27 mouse cellular contexts compared by ENCODE assay signal in genomic region chr13:82305076-82305475, GRCm38 (mm10).
A peak's percentile ranks its signal among the peaks of the same experiment; 100 is the strongest.
DNase-seq lines count a peak whose midpoint lies in the region; ATAC-seq and TF ChIP-seq lines count a peak whose summit lies in the region.
"Had no signal": no experiment of that assay in that cellular context is flagged by ENCODE, and none has a peak within 500 bp of the region (broad histone marks: within the 10 kb centered on the region; RNA-seq: fewer than 3 reads in every experiment).

No protein-coding gene starts in this region.

- no peaks in the 10 kb centered on the region for H3K36me3 ChIP-seq in midbrain, embryonic 12.5 days
- no peaks in the 10 kb centered on the region for H3K36me3 ChIP-seq in midbrain, postnatal 0 days (ENCODE audit: insufficient read depth, low read length)
- no peaks in the 10 kb centered on the region for H3K36me3 ChIP-seq in forebrain, embryonic 13.5 days (ENCODE audit: poor library complexity, severe bottlenecking)
- H3K36me3 ChIP-seq in forebrain, embryonic 16.5 days (ENCODE audit: control insufficient read depth, insufficient read depth) = no peaks in the 10 kb centered on the region
- no peaks in the 10 kb centered on the region for H3K36me3 ChIP-seq in kidney, embryonic 16.5 days (ENCODE audit: insufficient read depth, low read length)
- H3K36me3 ChIP-seq: embryonic facial prominence, embryonic 12.5 days; heart, embryonic 13.5 days; hindbrain, embryonic 15.5 days; limb, embryonic 12.5 days; liver, embryonic 15.5 days; stomach, embryonic 15.5 days had no signal

- DNase-seq in midbrain, postnatal 0 days (ENCODE audit: low spot score) = no peak
- no peak for DNase-seq in kidney, postnatal 25 days
- DNase-seq: adrenal gland, adult 2 months; adrenal gland, postnatal 36 days; cerebellum, adult 2 months; heart, postnatal 10 days; kidney, adult 11 months; kidney, postnatal 36 days; lung, embryonic 14.5 days; lung, postnatal 14 days; retina, postnatal 1 day; right cerebral cortex, postnatal 14 days had no signal

- H3K4me3 ChIP-seq in midbrain, embryonic 12.5 days = no peak overlapping the region
- no peak overlapping the region for H3K4me3 ChIP-seq in midbrain, postnatal 0 days (ENCODE audit: low read depth, low read length)
- H3K4me3 ChIP-seq in forebrain, embryonic 13.5 days = no peak overlapping the region
- no peak overlapping the region for H3K4me3 ChIP-seq in forebrain, embryonic 16.5 days (replicated peaks; ENCODE audit: low read length)
- H3K4me3 ChIP-seq in kidney, embryonic 16.5 days (ENCODE audit: low read length) = no peak overlapping the region
- H3K4me3 ChIP-seq: embryonic facial prominence, embryonic 12.5 days; heart, embryonic 13.5 days; hindbrain, embryonic 15.5 days; layer of hippocampus, adult 2 months; left cerebral cortex, adult 2 months; limb, embryonic 12.5 days; liver, embryonic 15.5 days; stomach, embryonic 15.5 days had no signal

- no peak overlapping the region for H3K9ac ChIP-seq in midbrain, embryonic 12.5 days (replicated peaks)
- H3K9ac ChIP-seq in midbrain, postnatal 0 days (replicated peaks; ENCODE audit: low read length, poor library complexity, severe bottlenecking) = no peak overlapping the region
- H3K9ac ChIP-seq in forebrain, embryonic 13.5 days = no peak overlapping the region
- no peak overlapping the region for H3K9ac ChIP-seq in forebrain, embryonic 16.5 days (replicated peaks; ENCODE audit: low read depth, low read length)
- H3K9ac ChIP-seq in kidney, embryonic 16.5 days (replicated peaks; ENCODE audit: low read length) = no peak overlapping the region
- H3K9ac ChIP-seq: embryonic facial prominence, embryonic 12.5 days; heart, embryonic 13.5 days; hindbrain, embryonic 15.5 days; limb, embryonic 12.5 days; liver, embryonic 15.5 days; lung, embryonic 14.5 days; stomach, embryonic 15.5 days had no signal

- H3K27ac ChIP-seq in midbrain, embryonic 12.5 days (replicated peaks) = no peak overlapping the region
- no peak overlapping the region for H3K27ac ChIP-seq in midbrain, postnatal 0 days (ENCODE audit: low read depth, low read length)
- no peak overlapping the region for H3K27ac ChIP-seq in forebrain, embryonic 13.5 days
- H3K27ac ChIP-seq in forebrain, embryonic 16.5 days (ENCODE audit: low read length) = no peak overlapping the region
- H3K27ac ChIP-seq in kidney, embryonic 16.5 days (ENCODE audit: low read length) = no peak overlapping the region
- H3K27ac ChIP-seq: embryonic facial prominence, embryonic 12.5 days; heart, embryonic 13.5 days; hindbrain, embryonic 15.5 days; layer of hippocampus, adult 2 months; left cerebral cortex, adult 2 months; limb, embryonic 12.5 days; liver, embryonic 15.5 days; stomach, embryonic 15.5 days had no signal

- no peaks in the 10 kb centered on the region for H3K27me3 ChIP-seq in midbrain, embryonic 12.5 days
- H3K27me3 ChIP-seq in midbrain, postnatal 0 days (ENCODE audit: insufficient read depth, low read length) = no peaks in the 10 kb centered on the region
- H3K27me3 ChIP-seq in forebrain, embryonic 13.5 days = no peaks in the 10 kb centered on the region
- no peaks in the 10 kb centered on the region for H3K27me3 ChIP-seq in forebrain, embryonic 16.5 days (replicated peaks; ENCODE audit: control insufficient read depth, insufficient read depth, low read length)
- no peaks in the 10 kb centered on the region for H3K27me3 ChIP-seq in kidney, embryonic 16.5 days (ENCODE audit: insufficient read depth, low read length)
- H3K27me3 ChIP-seq: CH12.LX; embryonic facial prominence, embryonic 12.5 days; heart, embryonic 13.5 days; hindbrain, embryonic 15.5 days; limb, embryonic 12.5 days; liver, embryonic 15.5 days; stomach, embryonic 15.5 days had no signal

- no peak for TF ChIP-seq CTCF in midbrain, postnatal 0 days (IDR thresholded peaks at IDR 0.05)

- H3K4me2 ChIP-seq in midbrain, embryonic 12.5 days (replicated peaks) = no peak overlapping the region
- H3K4me2 ChIP-seq in midbrain, postnatal 0 days (ENCODE audit: low read depth, low read length, poor library complexity, severe bottlenecking) = no peak overlapping the region
- no peak overlapping the region for H3K4me2 ChIP-seq in forebrain, embryonic 13.5 days
- H3K4me2 ChIP-seq in forebrain, embryonic 16.5 days (ENCODE audit: low read length) = no peak overlapping the region
- H3K4me2 ChIP-seq in kidney, embryonic 16.5 days (replicated peaks; ENCODE audit: low read depth, low read length) = no peak overlapping the region
- H3K4me2 ChIP-seq: embryonic facial prominence, embryonic 12.5 days; heart, embryonic 13.5 days; hindbrain, embryonic 15.5 days; limb, embryonic 12.5 days; liver, embryonic 15.5 days; lung, embryonic 14.5 days; stomach, embryonic 15.5 days had no signal

- no peaks in the 10 kb centered on the region for H3K9me3 ChIP-seq in midbrain, embryonic 12.5 days
- H3K9me3 ChIP-seq in midbrain, postnatal 0 days (ENCODE audit: low read length) = no peaks in the 10 kb centered on the region
- H3K9me3 ChIP-seq in forebrain, embryonic 13.5 days (replicated peaks) = no peaks in the 10 kb centered on the region
- peaks cover 2% of the 10 kb centered on the region; the same call in 1 of the 2 replicates for H3K9me3 ChIP-seq in forebrain, embryonic 16.5 days (ENCODE audit: control insufficient read depth, low read length)
- no peaks in the 10 kb centered on the region for H3K9me3 ChIP-seq in kidney, embryonic 16.5 days (ENCODE audit: low read length)
- H3K9me3 ChIP-seq: embryonic facial prominence, embryonic 12.5 days; hindbrain, embryonic 15.5 days; limb, embryonic 12.5 days; liver, embryonic 15.5 days; stomach, embryonic 15.5 days had no signal

- peaks cover 6% of the 10 kb centered on the region; the same call in 1 of the 2 replicates for H3K4me1 ChIP-seq in midbrain, embryonic 12.5 days
- H3K4me1 ChIP-seq in midbrain, postnatal 0 days (ENCODE audit: insufficient read depth, low read length) = no peaks in the 10 kb centered on the region
- peaks cover 12% of the 10 kb centered on the region for H3K4me1 ChIP-seq in forebrain, embryonic 13.5 days
- peaks cover 3% of the 10 kb centered on the region; the same call in 1 of the 2 replicates for H3K4me1 ChIP-seq in forebrain, embryonic 16.5 days (replicated peaks; ENCODE audit: control insufficient read depth, insufficient read depth, low read length)
- no peaks in the 10 kb centered on the region for H3K4me1 ChIP-seq in kidney, embryonic 16.5 days (ENCODE audit: insufficient read depth, low read length)
- H3K4me1 ChIP-seq: embryonic facial prominence, embryonic 12.5 days; hindbrain, embryonic 15.5 days; limb, embryonic 12.5 days; liver, embryonic 15.5 days; stomach, embryonic 15.5 days had no signal

- peak; percentile 84 for ATAC-seq in midbrain, embryonic 12.5 days (ENCODE audit: low FRiP score, low read depth)
- no peak for ATAC-seq in midbrain, postnatal 0 days (ENCODE audit: low FRiP score)
- peak; percentile 91 for ATAC-seq in forebrain, embryonic 13.5 days
- ATAC-seq in forebrain, embryonic 16.5 days = peak; percentile 80
- ATAC-seq in kidney, embryonic 16.5 days (ENCODE audit: low FRiP score, low TSS enrichment) = no peak
- ATAC-seq: activated CD4-positive, CD25-positive, alpha-beta regulatory T cell, adult 4 months; inflammation-experienced regulatory T-cells, adult 6 months had no signal

- WGBS in midbrain, embryonic 12.5 days = 49% methylated on average over 6 of the region's 6 CpGs
- 42% methylated on average over 6 of the region's 6 CpGs for WGBS in midbrain, postnatal 0 days
- 21% methylated on average over 6 of the region's 6 CpGs for WGBS in forebrain, embryonic 13.5 days
- 15% methylated on average over 6 of the region's 6 CpGs for WGBS in forebrain, embryonic 16.5 days
- 36% methylated on average over 6 of the region's 6 CpGs for WGBS in kidney, embryonic 16.5 days

Comparison
In these comparisons a context has a peak if more than half of its experiments do, and no peak if none do; other contexts are left out.
1. ATAC-seq: peak in midbrain, embryonic 12.5 days (single experiment), forebrain, embryonic 13.5 days (single experiment) and forebrain, embryonic 16.5 days (single experiment); none in midbrain, postnatal 0 days (single experiment) and kidney, embryonic 16.5 days (single experiment).